Mouse (Mus musculus) liver, embryonic 14.5 days (tissue): ENCODE measurements at regions not wholly inside any gene's neighbourhood (a gene's known extent, or its start where the extent isn't known, plus 50 kb on each side); places are given as distances from the start of the nearest gene placed in this dataset.

Experiments
- CTCF ChIP-seq: IDR thresholded peaks from 2 replicates; pipeline ENCODE4 v1.5.1; 2016; ENCODE audit warnings: antibody characterized with exemption, low read depth, control low read depth
- EP300 ChIP-seq: IDR thresholded peaks from 2 replicates; pipeline ENCODE4 v1.6.1; 2016; ENCODE audit warnings: antibody characterized with exemption, low read depth

- TF ChIP-seq CTCF, result no peak
- no peak for TF ChIP-seq EP300
Measured at GRCm38 (mm10) chr7:37204800-37205199, 506.9 kb downstream of the Tshz3 start.
